Mouse (Mus musculus) layer of hippocampus, adult 18-20 months (tissue): ENCODE results near the gene Rpl10. TPM values are rescaled to one million over a fixed set of nuclear protein-coding genes. Genes with fewer than 3 reads are reported as not detected.

Experiments used
- DNase-seq, 2 experiments: peaks; one replicate each; pipeline ENCODE4 v3.0.0; 2022; ENCODE audit warnings: low spot score in 2 of 2
- long read RNA-seq: library from polyadenylated mRNA; stranded (forward); transcript quantifications from one replicate; pipeline ENCODE4 v2.0.0, GENCODE M21; 2021
- total RNA-seq, 2 experiments: library from RNA; stranded (reverse); gene quantifications; 2 replicates each; pipeline ENCODE4 v1.2.3; 2021

Rpl10 gene
- 100 to 1,000 TPM; 185 to 211 TPM for total RNA-seq
- long read RNA-seq, partial matches to known transcripts: 3 of 9 reads
- long read RNA-seq, other reads (novel, unspliced or antisense): 2 of 9 reads

- peak; percentile 87 to 94 for DNase-seq
These were observed at the start of gene Rpl10 for GRCm38 (mm10) chrX:74270062-74270901. Gene Rpl10, plus strand, starts transcription at chrX:74270812.

- no peak for DNase-seq
These were observed 40.6 kb upstream of the Rpl10 start for GRCm38 (mm10) chrX:74230038-74230437.

DNA sequence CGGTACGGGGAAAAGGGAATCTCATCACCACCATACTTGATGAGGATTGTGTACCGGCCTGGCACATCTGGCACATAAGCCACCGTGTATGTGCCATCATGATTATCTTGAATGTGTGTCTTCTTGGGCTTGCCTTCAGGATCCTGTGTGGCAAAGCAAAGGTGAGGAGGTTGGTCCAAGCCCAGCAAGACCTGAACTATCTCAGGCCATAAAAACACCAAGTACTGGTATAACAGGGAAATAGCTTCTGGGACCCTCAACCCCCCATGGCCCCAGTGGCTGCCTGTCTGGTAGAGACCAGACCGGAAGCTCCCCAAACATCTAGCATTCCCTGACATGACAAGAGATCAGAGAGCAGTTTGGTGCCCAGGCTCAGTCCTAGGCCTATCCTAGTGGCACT is 37.4 kb upstream of the Rpl10 start:
- no peak for DNase-seq

DNA sequence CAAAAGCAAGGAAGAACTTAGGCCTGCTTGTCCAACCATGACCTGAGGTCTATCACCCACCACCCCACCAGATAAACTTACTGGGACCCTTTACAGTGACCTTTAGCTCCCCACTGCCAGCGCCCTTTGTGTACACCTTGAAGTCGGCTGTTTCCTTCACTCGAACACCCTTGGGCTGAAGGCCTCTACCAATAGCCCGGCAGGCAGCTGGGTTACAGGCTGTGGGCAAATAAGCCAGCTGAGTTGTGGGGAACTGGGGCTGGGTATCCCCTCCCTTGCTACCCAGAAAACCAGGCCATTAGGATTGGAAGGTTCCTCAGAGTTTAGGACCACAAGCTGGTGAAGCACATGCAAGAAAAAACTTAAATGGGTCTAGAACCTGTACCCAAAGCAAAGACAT is 30.3 kb upstream of the Rpl10 start:
- DNase-seq: no peak

- no peak for DNase-seq
These were observed 27.2 kb upstream of the Rpl10 start for GRCm38 (mm10) chrX:74243396-74243795.

- DNase-seq: no peak
These were observed 26.8 kb upstream of the Rpl10 start for GRCm38 (mm10) chrX:74243807-74244206.

GRCm38 (mm10) chrX:74244614-74245083 is 26.0 kb upstream of the Rpl10 start:
- no peak for DNase-seq

- DNase-seq: no peak
These were observed 25.5 kb upstream of the Rpl10 start for GRCm38 (mm10) chrX:74245107-74245506.

- DNase-seq: peak; percentile 18 to 55
These were observed 24.9 kb upstream of the Rpl10 start for GRCm38 (mm10) chrX:74245687-74246086.

DNA sequence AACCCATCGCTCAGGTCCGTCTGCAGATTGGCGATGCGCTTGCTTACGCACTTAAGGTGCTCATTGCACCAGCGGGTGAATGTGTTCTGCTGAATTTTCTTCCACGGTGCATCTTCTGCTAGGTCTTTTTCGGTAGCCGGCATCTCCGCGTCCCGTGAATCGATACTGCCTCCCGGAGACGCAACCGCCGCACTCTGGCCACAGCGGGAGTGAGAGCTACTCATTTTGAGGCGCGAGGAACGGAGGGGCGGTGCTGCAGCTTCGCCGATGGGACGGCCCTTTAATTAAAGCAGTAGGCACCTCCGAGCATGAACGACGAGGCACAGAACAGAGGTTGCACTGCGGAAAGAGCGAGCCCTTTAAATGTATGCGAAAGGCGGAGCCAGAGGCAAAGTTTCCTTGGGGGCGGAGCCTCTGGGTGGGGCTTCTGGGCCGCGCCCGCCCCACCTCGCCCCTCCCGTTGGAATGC is 24.4 kb upstream of the Rpl10 start:
- DNase-seq: peak; percentile 86 to 90

- DNase-seq: no peak
These were observed 23.9 kb upstream of the Rpl10 start for GRCm38 (mm10) chrX:74246693-74247092.

- DNase-seq: peak in 1 of 2 experiments; percentile 48
These were observed 22.0 kb upstream of the Rpl10 start for GRCm38 (mm10) chrX:74248651-74249050.

DNA sequence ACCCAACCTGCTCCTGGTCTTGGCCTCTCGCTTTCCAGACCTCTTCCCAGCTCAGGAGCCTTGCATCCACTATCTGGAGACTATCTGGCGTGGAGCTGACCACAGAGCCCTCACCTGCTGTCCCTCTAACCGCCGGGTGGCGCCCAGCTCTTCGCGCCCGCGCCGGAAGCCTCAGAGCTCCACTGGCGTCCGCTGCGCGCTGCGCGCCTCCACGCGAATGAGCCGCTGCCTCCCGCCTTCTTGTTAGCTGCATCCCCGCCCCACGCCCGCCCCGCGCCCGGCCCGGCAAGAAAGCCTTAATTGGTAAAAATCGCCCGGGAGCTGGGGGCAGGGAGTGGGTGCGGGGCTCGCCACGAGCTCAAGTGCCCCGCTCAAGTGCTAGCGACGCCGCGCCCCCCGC is 21.0 kb upstream of the Rpl10 start, which contains the start of gene Flna:
TSS of gene Flna (minus strand) at position 206 of the 400 bp plus-strand sequence.
- peak; percentile 50 to 66 for DNase-seq

DNA sequence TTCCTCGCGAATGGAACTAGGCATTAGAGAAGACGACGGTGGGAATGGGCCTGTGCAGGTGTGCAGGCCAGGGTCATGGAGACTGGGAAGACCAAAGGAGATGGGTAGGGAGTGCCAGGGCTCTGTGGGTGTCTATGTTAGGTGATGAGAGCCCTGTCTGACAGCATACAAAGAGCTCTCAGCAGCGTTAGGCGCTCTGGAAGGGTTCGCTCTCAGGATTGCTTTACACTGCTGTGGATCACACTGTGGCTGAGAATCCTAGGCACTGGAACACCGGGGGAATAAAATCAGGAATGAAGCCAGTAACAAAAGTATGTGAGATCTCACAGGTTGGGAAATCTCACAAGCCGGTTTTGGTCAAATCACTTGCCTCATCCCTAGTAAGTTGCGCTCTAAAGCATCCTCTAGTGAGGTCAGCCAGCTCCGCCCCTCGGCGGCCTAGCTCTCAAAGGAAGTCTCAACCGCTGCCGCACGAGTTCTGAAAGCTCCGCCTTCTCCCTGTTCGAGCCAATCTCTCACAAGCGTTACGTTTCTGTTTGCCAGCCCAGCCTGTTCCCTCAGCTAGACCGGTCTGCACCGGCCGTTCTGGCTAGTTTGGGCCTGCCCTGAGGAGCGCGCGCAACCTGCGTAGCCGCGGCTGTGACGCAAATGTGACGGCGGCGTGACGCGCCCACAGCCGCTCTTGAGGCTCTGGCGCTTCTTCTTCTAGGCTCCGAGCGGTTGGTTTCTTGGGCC is 16.3 kb upstream of the Rpl10 start, which contains the start of gene Emd:
TSS of gene Emd (plus strand) at position 535 of the 735 bp plus-strand sequence.
- peak; percentile 79 to 89 for DNase-seq

- DNase-seq: no peak
These were observed 15.6 kb upstream of the Rpl10 start for GRCm38 (mm10) chrX:74254888-74255565.

DNA sequence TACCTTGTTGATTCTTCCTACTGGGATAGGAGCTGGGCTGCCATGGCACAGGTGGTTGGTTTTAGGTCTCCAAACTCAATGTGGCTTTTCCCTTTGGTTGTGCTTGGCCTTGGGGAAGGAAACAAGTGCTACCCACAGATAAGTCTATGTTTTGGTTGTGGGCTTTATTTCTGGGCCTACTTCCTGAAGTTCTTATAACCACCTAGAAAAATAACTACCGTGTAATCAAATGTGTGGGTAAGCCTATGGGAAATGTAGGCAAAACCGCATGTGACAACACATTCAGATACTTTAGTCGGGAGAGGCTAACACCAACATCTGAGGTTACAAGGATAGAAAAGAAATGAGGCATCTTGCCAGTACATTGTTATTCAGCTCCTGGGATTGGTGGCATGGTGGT is 12.9 kb upstream of the Rpl10 start:
- no peak for DNase-seq

- DNase-seq: no peak
These were observed 913 bp upstream of the Rpl10 start for GRCm38 (mm10) chrX:74269736-74270061.

- DNase-seq: peak in 1 of 2 experiments; percentile 28
These were observed 415 bp downstream of the Rpl10 start for GRCm38 (mm10) chrX:74270902-74271551.

GRCm38 (mm10) chrX:74273422-74274322 is 3.1 kb downstream of the Rpl10 start:
- no peak for DNase-seq

DNA sequence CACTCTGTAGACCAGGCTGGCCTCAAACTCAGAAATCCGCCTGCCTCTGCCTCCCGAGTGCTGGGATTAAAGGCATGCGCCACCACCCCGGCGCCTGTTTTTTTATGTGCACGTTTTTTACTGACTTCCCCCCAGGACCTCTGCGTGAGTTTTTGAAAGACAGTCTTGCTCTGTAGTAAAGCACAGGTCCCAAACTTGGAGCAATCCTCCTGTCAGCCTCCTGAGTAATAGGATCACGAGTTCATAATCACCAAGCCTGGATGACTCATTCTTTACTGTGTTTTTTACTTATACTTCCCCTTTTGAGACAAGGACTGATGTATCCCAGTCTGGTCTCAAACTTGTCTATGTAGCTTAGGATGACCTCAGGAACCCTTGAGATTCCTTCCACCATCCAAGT is 7.3 kb downstream of the Rpl10 start:
- no peak for DNase-seq
